Mouse (Mus musculus): ENCODE results near the gene Sec24b. TPM values are rescaled to one million over a fixed set of nuclear protein-coding genes. Genes with fewer than 3 reads are reported as not detected.

Sec24b gene
- polyA plus RNA-seq, 1 experiment = 58.2 TPM

DNA sequence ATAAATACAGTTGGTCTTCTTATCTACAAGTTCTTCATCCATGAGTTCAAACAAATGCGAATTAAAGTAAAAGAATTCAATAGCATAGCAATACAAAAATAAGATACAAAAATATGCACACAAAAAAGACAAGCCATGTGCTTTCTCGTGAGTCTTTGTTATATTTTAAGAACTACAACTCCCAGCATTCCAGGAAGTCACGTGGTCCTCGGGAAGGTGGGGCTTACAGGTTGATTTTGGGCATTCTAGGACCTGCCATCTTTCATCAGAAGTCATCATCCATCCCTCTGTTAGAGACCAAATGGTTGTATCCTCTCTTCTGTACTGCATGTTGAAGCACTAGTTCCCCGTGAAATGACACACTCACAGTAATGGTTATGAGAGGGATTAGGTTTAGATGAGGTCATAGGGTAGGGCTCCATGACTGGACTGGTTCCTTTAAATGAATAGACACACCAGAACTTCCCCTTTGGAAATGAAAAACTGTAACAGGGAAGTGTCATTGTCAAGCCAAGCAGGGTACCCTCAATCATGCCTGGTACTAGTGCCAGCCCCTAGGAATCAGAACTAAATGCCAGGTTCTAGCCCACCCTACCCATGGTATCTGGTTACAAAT is 112.1 kb downstream of the Sec24b start:
- H3K4me1 ChIP-seq (ENCODE audit: control insufficient read depth, insufficient read depth, insufficient read length) = no peaks in the 10 kb centered on the region
- DNase-seq (ENCODE audit: low read depth in 1 of 2, low spot score in 2 of 2) = no peak
- no peaks in the 10 kb centered on the region for H3K27me3 ChIP-seq (ENCODE audit: control insufficient read depth, insufficient read depth, low read length)
- no peaks in the 10 kb centered on the region for H3K36me3 ChIP-seq (ENCODE audit: control insufficient read depth, insufficient read depth, low read length)
- TF ChIP-seq POLR2A (IDR thresholded peaks at IDR 0.05; ENCODE audit: low read depth, low read length) (no peak), CTCF (IDR thresholded peaks at IDR 0.05; ENCODE audit: extremely low read depth, insufficient read depth, insufficient read length, insufficient replicate concordance) (no peak)
- H3K27ac ChIP-seq (ENCODE audit: insufficient read depth, low read length) = no peak overlapping the region
- H3K4me3 ChIP-seq (ENCODE audit: extremely low read depth, insufficient read depth, insufficient read length) = no peak overlapping the region
- WGBS = 86% methylated on average over 5 of the region's 5 CpGs

DNA sequence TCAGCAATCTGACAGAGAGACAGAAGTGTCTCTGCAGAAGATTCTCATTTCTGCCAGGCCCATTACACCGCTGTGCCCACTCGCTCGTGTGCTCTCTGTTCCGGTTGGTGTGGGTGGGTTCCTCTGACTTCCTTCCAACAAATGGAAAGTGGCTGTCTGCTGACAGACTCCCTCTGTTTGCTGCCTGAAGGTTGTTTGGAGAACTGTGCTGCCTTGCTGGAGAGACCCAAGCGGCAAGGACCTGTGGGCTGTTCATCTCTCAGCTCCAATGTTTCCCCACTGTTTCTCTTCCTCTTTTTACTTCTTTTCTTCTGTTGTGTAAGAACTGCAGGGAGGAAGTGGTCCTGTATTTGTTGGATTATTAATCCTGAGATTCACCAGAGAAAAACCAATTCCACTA is 113.0 kb downstream of the Sec24b start:
- no peak for DNase-seq (ENCODE audit: low read depth in 1 of 2, low spot score in 2 of 2)
- no peaks in the 10 kb centered on the region for H3K27me3 ChIP-seq (ENCODE audit: control insufficient read depth, insufficient read depth, low read length)
- no peak overlapping the region for H3K27ac ChIP-seq (ENCODE audit: insufficient read depth, low read length)
- no peak overlapping the region for H3K4me3 ChIP-seq (ENCODE audit: extremely low read depth, insufficient read depth, insufficient read length)
- no peaks in the 10 kb centered on the region for H3K36me3 ChIP-seq (ENCODE audit: control insufficient read depth, insufficient read depth, low read length)
- 63% methylated on average over 5 of the region's 5 CpGs for WGBS
- TF ChIP-seq POLR2A (IDR thresholded peaks at IDR 0.05; ENCODE audit: low read depth, low read length) (no peak), CTCF (IDR thresholded peaks at IDR 0.05; ENCODE audit: extremely low read depth, insufficient read depth, insufficient read length, insufficient replicate concordance) (no peak)
- H3K4me1 ChIP-seq (ENCODE audit: control insufficient read depth, insufficient read depth, insufficient read length) = no peaks in the 10 kb centered on the region

DNA sequence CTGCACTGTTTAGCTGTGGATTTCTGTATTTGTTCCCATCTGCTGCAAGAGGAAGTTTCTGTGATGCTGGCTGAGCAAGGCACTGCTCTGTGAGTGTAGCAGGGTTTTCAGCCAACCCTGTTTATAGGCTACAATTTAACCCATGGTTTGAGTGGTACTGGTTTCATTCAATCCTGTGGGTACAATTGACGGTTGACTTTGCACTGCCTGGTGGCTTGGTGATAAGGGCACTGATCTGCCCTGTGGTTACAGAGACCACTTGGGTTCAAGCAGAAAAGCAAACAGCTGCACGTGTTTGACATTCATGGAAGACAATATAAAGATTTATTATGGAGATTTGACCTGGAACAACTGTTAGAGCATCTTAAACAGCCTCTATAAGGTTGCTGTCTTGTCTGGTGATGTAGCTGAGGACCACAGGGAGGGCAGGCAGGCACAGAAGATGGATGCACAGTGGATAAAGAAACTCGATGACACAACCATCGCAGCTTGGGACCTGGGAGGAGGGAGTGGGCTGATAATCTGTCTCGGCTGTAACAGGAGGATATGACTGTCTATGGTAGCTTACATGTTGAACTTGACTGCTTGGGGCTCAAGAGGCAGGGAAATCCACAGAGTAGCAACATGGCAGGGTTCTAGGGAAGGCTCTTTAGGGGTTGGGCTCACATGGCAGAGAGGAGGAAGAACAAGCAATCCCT is 115.0 kb downstream of the Sec24b start:
- H3K4me1 ChIP-seq (ENCODE audit: control insufficient read depth, insufficient read depth, insufficient read length) = no peaks in the 10 kb centered on the region
- DNase-seq (ENCODE audit: low read depth in 1 of 2, low spot score in 2 of 2) = no peak
- H3K4me3 ChIP-seq (ENCODE audit: extremely low read depth, insufficient read depth, insufficient read length) = no peak overlapping the region
- WGBS = 53% methylated on average over 5 of the region's 5 CpGs
- no peak overlapping the region for H3K27ac ChIP-seq (ENCODE audit: insufficient read depth, low read length)
- TF ChIP-seq POLR2A (IDR thresholded peaks at IDR 0.05; ENCODE audit: low read depth, low read length) (no peak), CTCF (IDR thresholded peaks at IDR 0.05; ENCODE audit: extremely low read depth, insufficient read depth, insufficient read length, insufficient replicate concordance) (no peak)
- no peaks in the 10 kb centered on the region for H3K27me3 ChIP-seq (ENCODE audit: control insufficient read depth, insufficient read depth, low read length)
- no peaks in the 10 kb centered on the region for H3K36me3 ChIP-seq (ENCODE audit: control insufficient read depth, insufficient read depth, low read length)

DNA sequence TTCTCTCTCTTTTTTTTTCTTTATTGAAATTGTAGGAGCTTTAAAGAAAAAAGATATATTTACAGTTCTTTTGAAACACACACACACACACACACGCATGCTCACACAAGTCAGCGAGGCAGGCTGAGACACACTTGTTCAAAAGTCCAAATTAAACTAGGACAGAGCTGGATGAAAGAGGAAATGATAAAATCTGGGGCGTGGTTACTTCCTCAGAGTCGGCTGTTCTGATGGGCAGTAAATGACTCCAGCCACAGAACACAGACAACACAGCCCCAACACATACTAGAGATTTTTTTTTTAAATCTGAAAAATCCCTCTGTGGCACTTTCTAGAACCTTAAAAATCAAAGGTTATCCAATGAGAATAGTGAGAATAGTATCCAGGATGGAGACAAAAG is 117.5 kb downstream of the Sec24b start:
- TF ChIP-seq POLR2A (IDR thresholded peaks at IDR 0.05; ENCODE audit: low read depth, low read length) (no peak), CTCF (IDR thresholded peaks at IDR 0.05; ENCODE audit: extremely low read depth, insufficient read depth, insufficient read length, insufficient replicate concordance) (no peak)

DNA sequence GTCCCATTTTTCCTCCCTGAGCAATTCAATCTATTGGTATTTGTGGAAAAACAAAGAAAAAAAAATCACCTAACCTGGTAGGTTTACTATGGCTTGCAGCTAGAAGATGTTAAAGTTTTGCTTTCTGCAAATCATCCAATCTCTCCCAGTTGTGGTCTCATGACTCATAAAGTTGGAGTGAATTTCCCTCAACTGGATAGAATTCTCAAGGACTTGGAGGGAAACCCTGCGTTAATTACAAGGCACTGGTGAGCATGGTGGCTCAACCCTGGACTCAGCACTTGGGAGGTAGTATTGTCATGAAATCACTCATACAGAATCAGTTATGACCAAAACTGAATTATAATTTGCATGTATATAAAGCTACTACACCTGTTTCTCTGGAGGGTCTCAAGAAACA is 120.1 kb downstream of the Sec24b start:
- H3K4me1 ChIP-seq (ENCODE audit: control insufficient read depth, insufficient read depth, insufficient read length) = no peaks in the 10 kb centered on the region
- H3K27ac ChIP-seq (ENCODE audit: insufficient read depth, low read length) = no peak overlapping the region
- no peak for DNase-seq (ENCODE audit: low read depth in 1 of 2, low spot score in 2 of 2)
- WGBS = 97% methylated on average over 1 of the region's 1 CpGs
- TF ChIP-seq POLR2A (IDR thresholded peaks at IDR 0.05; ENCODE audit: low read depth, low read length) (no peak), CTCF (IDR thresholded peaks at IDR 0.05; ENCODE audit: extremely low read depth, insufficient read depth, insufficient read length, insufficient replicate concordance) (no peak)
- no peak overlapping the region for H3K4me3 ChIP-seq (ENCODE audit: extremely low read depth, insufficient read depth, insufficient read length)
- H3K27me3 ChIP-seq (ENCODE audit: control insufficient read depth, insufficient read depth, low read length) = no peaks in the 10 kb centered on the region
- H3K36me3 ChIP-seq (ENCODE audit: control insufficient read depth, insufficient read depth, low read length) = no peaks in the 10 kb centered on the region

More for the DNA sequence above, 117.5 kb downstream of the Sec24b start:
- H3K27me3 ChIP-seq (ENCODE audit: control insufficient read depth, insufficient read depth, low read length) = no peaks in the 10 kb centered on the region
- no peak overlapping the region for H3K4me3 ChIP-seq (ENCODE audit: extremely low read depth, insufficient read depth, insufficient read length)
- DNase-seq (ENCODE audit: low read depth in 1 of 2, low spot score in 2 of 2) = no peak
- no peaks in the 10 kb centered on the region for H3K4me1 ChIP-seq (ENCODE audit: control insufficient read depth, insufficient read depth, insufficient read length)
- WGBS = 36% methylated on average over 4 of the region's 4 CpGs
- no peaks in the 10 kb centered on the region for H3K36me3 ChIP-seq (ENCODE audit: control insufficient read depth, insufficient read depth, low read length)
- H3K27ac ChIP-seq (ENCODE audit: insufficient read depth, low read length) = no peak overlapping the region

DNA sequence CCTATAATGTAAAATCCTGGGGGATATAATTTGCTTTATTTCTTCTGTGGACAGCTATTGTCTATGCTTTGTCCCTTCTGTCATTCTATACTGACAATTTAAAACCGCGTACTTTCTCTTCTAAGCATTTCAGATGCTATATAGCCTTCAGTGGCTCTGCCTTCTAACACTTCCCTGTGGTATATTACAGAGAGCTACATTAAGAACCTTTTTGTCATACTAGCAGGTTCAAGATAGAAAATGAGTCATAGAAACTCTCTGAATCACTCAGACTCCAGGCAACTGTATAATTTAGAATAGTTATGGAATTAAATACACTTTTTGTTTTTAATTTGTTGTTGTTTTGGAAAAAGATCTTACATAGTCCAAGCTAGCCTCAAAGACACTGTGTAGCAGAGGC is 120.6 kb downstream of the Sec24b start:
- Histone ChIP-seq H3K27me3 (ENCODE audit: control insufficient read depth, insufficient read depth, low read length) (no peaks in the 10 kb centered on the region), H3K27ac (ENCODE audit: insufficient read depth, low read length) (no peak overlapping the region), H3K36me3 (ENCODE audit: control insufficient read depth, insufficient read depth, low read length) (no peaks in the 10 kb centered on the region), H3K4me3 (ENCODE audit: extremely low read depth, insufficient read depth, insufficient read length) (no peak overlapping the region), H3K4me1 (ENCODE audit: control insufficient read depth, insufficient read depth, insufficient read length) (no peaks in the 10 kb centered on the region)
- no peak for TF ChIP-seq POLR2A (IDR thresholded peaks at IDR 0.05; ENCODE audit: low read depth, low read length)
- no peak for TF ChIP-seq CTCF (IDR thresholded peaks at IDR 0.05; ENCODE audit: extremely low read depth, insufficient read depth, insufficient read length, insufficient replicate concordance)
- 94% methylated on average over 2 of the region's 2 CpGs for WGBS
- DNase-seq (ENCODE audit: low read depth in 1 of 2, low spot score in 2 of 2) = no peak

DNA sequence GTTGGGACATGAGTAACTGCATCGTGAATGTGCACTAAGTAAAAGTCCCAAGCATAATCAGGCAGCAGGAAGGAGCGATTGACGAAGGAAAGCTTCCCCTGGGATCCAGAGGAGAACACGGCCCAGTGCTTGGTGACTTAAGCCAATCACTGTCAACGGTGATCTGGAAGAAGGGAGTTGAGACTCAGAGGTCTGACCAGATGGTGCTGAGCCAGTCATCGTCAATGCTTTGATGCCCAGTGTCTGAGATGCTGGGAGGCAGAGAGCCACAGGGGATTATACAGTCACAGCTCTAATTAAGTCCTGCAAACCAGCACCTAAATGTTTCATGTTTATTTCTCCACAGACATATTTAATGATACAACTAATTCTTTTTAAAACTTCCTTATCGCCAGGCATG is 122.3 kb downstream of the Sec24b start:
- DNase-seq (ENCODE audit: low read depth in 1 of 2, low spot score in 2 of 2) = no peak
- Histone ChIP-seq H3K4me1 (ENCODE audit: control insufficient read depth, insufficient read depth, insufficient read length) (no peaks in the 10 kb centered on the region), H3K27me3 (ENCODE audit: control insufficient read depth, insufficient read depth, low read length) (no peaks in the 10 kb centered on the region; the same call in 1 of the 2 replicates), H3K27ac (ENCODE audit: insufficient read depth, low read length) (no peak overlapping the region), H3K4me3 (ENCODE audit: extremely low read depth, insufficient read depth, insufficient read length) (no peak overlapping the region), H3K36me3 (ENCODE audit: control insufficient read depth, insufficient read depth, low read length) (no peaks in the 10 kb centered on the region)
- TF ChIP-seq CTCF (IDR thresholded peaks at IDR 0.05; ENCODE audit: extremely low read depth, insufficient read depth, insufficient read length, insufficient replicate concordance) = no peak
- TF ChIP-seq POLR2A (IDR thresholded peaks at IDR 0.05; ENCODE audit: low read depth, low read length) = no peak
- WGBS = 89% methylated on average over 7 of the region's 7 CpGs

Measured in spleen, adult 2 months (tissue).